Mouse (Mus musculus) megakaryocyte, adult 5-6 weeks (primary cell): Measurements from ENCODE around the gene Phc3. TPM values are rescaled to one million over a fixed set of nuclear protein-coding genes. Genes with fewer than 3 reads are reported as not detected.

Experiments used
- ATAC-seq: 2 replicates; pipeline ENCODE4 v1.8.0; 2016; ENCODE audit warnings: mild to moderate bottlenecking, inconsistent platforms; ENCODE audit not compliant: poor library complexity, severe bottlenecking
- total RNA-seq, 2 experiments: library from RNA; stranded (forward) in 1 of 2; stranded (reverse) in 1 of 2; fragments of 153-499, 151-499 nt in 1 of 2; fragments of 221-1000, 200-1000 nt in 1 of 2; gene quantifications; 2 replicates each; pipeline versions ENCODE4 v1.2.3 to v1.2.4; 2015 to 2017

Phc3 gene
- total RNA-seq (2015) (31.0 and 31.1 TPM in 2 replicates), total RNA-seq (2017) (17.3 and 20.4 TPM in 2 replicates)

DNA sequence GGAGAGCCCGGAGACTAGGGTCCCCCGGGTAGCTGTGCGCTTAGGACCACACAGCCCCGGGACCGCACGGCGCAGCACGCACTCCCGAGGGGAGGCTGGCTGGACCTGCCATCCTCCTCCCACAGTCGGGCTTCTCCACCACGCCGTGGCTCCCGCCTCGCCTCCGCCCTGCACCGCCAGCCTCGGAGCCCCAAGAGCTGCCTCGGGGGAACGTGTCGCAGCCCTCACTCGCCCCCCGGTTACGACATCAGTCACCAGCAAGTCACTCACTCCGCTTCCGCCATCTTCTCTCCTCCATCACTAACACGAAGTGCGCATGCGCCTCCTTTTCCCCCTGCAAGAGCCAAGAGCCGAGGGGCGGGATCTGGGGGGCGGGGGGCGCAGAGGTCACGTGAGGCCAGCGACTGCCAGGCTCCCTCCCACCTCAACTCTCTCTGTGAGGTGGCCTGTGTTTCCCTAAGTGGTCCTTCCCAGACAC, at the start of gene Phc3:
Gene Phc3 (minus strand): TSS at position 312 of the 478 bp plus-strand sequence.
- peak; percentile 89 for ATAC-seq

- ATAC-seq: no peak
These were observed 48.4 kb upstream of the Phc3 start for GRCm38 (mm10) chr3:31017652-31018051.

DNA sequence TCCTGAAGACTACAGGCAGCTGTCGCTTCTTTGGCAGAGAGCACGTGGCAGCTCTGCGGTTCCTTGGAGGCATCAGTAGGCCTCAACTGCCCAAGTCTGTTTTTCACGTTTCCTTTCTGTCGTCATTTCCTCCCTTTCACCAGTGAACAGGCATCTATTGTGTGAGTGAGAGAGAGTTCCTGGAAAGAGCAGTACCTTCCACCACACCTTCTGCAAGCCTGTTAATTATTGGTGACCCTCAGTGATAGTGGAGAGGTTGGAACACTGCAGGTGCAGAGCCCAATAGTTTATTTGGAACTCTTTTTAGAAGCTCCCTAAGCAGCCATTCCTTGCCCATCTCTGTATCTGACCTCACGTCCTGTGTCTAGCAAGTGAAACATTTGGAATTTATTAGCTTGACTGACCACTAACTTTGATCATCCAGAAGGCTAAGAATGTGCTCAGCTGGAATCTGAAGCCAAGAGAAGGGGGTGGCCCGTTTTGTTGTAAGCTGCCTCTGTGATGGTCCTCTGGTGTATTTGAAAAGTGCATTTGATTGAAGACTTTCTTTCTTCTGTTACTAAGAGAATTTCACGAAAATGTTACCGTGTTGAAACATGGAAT, 47.5 kb upstream of the Phc3 start:
- peak; percentile 78 for ATAC-seq

DNA sequence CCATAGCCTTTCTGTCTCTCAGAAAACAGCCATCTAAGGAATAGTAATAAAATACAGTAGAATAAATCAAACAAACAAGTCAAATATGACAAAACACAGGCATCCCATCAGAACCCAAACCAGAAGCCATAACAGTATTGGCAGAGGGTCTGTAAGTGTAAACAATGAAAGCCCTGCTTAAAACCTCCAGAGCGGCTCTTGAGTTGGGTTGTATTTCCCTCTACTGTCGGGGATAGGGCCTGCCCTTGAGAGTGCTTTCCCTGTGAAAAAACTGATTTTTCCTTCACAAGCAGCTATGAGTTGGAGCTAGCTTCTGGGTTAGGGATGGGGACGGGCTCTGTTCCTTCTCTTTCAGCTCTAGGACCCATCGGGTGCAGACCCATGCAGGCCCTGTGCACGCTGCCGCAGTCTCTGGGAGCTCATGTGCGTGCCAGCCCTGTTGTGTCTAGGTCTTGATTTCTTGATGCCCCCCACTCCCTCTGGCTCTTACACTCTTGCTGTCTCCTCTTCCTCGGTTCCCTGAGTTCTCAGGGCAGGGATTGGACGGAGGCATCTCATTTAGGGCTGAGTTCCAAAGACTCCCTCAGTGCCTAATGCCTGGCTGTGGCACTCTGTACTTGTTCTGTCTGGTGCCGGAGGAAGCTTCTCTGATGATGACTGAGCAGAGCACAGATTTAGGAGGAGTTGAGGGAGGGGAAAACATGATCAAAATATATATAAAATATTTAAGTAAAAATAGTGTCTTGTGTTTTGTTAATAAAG, 46.6 kb upstream of the Phc3 start:
- no peak for ATAC-seq

DNA sequence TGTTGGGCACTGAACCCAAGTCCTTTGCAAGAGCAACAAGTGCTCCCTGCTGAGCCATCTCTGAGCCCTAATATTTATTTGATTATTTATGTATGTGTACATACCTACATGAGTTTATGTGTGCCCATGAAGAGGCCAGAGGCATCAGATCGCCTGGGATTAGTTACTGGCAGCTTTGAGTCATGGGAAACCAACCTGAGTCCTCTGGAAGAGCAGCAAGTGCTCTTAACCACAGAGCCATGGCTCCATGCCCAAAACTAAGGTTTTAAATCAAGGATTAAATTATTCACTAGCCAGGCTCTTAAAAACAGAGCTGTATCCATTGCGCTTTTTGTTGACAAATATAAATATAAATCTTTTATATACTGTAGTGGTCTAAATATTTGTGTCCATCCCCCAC, 45.2 kb upstream of the Phc3 start:
- ATAC-seq: no peak

DNA sequence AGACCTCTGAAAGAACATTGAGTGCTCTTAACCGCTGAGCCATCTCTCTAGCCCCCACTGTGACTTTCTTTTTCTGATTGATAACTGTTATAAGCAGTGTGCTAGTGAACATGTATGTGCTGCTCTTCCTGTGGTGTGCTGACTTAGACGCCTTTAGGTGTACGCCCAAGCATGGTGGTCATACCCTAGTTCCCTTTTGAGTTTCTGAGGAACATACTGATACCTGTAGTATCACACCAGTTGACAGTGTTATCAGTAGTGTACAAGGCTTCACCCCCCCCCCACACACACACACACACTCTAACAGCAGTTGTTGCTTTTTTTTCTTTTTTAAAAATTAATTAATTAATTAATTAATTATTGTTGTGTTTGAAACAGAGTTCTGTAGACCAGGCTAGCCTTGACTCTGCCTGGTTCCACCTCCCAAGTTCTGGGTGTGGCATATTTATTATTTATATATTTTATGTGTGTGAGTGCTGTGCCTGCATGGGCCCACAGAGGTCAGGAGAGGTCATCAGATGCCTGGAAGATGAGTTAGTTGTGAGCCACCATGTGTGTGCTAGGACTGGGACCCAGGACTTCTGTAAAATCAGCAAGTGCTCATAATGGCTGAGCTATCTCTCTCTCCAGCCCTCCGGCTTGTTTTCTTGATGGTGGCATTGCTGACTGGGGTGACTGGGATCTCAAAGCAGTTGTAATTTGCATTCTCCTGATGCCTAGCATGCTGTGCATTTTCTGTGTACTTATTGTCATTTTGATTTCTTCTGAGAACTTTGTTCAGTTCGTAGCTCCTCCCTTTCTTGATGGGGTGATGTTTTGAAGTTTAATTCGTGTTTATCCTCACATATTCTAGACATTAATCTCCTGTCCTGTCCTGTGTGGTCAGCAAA, 35.4 kb upstream of the Phc3 start:
- ATAC-seq: no peak

- ATAC-seq: no peak
These were observed 31.9 kb upstream of the Phc3 start for GRCm38 (mm10) chr3:31001048-31001676.

DNA sequence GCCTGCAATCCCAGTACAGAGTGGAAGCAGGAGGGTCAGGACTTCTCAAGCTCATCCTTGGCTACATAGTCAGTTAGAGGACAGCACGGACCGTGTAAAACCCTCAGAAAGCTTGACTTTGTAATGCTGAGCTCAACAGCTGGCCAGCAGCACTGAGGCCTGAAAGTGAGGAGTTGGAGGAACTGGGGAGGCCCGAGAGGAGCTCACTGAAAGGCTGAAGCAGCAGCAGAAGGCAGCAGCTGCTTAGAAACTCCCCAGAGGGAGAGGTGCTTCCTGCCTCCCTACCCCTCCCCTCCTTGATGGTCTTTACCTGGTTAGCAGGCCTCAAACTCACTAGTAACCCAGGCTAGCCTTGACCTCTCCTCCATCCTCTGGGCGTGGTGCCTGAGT, 30.8 kb upstream of the Phc3 start:
- ATAC-seq: no peak

- ATAC-seq: no peak
These were observed 30.3 kb upstream of the Phc3 start for GRCm38 (mm10) chr3:30999401-31000017.

- no peak for ATAC-seq
These were observed 27.4 kb upstream of the Phc3 start for GRCm38 (mm10) chr3:30996688-30997014.

DNA sequence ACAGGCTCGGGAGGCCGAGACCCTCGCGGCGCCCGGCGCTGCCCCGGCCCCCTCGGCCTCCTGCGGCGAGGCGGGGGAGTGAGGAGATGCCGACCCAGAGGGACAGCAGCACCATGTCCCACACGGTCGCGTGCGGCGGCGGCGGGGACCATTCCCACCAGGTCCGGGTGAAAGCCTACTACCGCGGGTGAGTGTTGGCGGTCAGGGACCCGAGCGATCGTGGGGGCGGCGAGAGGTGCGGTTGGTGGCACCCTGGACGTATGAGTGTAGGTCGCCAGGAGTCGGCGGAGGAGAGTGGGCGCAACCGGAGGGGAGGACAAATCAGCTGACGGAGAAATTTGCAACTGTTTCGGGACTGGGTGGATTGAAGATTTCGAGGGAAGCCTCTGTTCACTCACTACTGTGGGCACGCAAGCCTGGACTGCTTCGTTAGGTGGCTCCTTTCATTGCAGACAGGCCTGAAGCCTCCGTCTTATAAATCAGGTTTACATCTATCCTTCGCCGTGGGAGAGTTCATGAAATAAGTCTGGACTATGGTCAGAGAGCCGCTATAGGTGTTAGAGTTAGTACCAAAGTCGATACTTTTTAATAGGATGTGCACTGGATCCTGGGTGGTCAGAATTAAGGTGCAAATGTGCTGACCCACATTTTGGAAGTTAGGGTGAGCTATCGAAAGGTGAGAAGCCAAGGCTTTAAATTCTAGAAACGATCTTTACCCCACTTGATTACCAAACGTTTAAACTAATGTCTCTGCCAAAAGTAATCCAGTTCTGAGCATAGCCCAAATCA, 26.9 kb upstream of the Phc3 start:
- ATAC-seq: peak; percentile 6

- ATAC-seq: peak; percentile 95
These were observed 26.2 kb upstream of the Phc3 start, which contains the start of gene Prkci for GRCm38 (mm10) chr3:30995283-30995898. TSS of gene Prkci (plus strand) at chr3:30995747.

- ATAC-seq: no peak
These were observed 25.6 kb upstream of the Phc3 start for GRCm38 (mm10) chr3:30994859-30995258.

GRCm38 (mm10) chr3:30993066-30993573, 23.9 kb upstream of the Phc3 start:
- ATAC-seq: no peak

DNA sequence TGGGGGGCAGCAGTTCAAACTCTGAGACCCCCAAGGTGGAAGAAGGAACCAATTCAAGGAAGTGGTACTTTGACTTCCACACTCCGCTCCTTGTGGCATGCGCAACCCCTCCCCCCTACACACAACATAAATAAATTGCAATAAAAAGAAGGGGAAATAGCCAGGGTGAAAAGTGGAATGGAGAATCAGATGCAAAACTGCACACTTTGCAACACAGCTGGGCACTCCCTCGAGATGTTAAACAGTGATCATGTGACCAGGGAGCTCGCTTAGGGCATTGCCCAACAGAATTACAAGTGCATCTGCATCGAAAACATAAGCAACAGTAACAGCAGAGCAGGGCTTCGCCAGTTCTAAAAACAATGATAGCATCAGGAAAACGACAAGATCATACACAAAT, 22.9 kb upstream of the Phc3 start:
- peak; percentile 41 for ATAC-seq

- no peak for ATAC-seq
These were observed 18.4 kb upstream of the Phc3 start for GRCm38 (mm10) chr3:30987396-30988318.

GRCm38 (mm10) chr3:30982924-30983536, 13.8 kb upstream of the Phc3 start:
- no peak for ATAC-seq
